Mouse (Mus musculus) inflammation-experienced regulatory T-cells, adult 6 months (primary cell): ENCODE results near the gene Prex1. TPM values are rescaled to one million over a fixed set of nuclear protein-coding genes. Genes with fewer than 3 reads are reported as not detected.

ENCODE experiments used
- ATAC-seq: one replicate; pipeline ENCODE4 v1.8.0; 2017
- polyA plus RNA-seq, 3 experiments: library from polyadenylated mRNA; unstranded; fragments of 100-300 nt; shearing (Covaris generic); gene quantifications; one replicate each; pipeline ENCODE4 v1.2.1; 2017

The Prex1 gene
- polyA plus RNA-seq, 3 experiments from 2014 or later, result 31.3 to 54.8 (median 31.8) TPM

DNA sequence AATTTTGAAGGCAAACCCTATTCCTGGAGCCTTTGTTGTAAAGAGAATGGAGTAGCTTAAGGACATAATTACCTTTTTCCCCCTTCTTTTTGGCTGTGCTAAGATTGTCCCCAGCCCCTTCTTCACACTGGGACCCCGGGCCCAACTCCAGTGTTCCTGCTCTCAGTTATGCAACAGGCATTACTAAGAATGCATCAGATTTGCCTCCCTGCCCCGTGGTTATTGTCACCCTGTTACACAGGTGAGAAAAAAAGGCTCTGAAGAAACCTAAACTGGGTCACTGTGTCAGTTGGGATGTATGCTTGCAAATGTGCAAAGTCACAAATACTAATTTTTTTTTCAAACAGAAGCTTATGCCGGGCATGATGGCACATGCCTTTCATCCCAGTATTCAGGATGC is 6.8 kb upstream of the Prex1 start:
- ATAC-seq, result no peak

- no peak for ATAC-seq
These were observed 6.3 kb upstream of the Prex1 start for GRCm38 (mm10) chr2:166719930-166720305.

DNA sequence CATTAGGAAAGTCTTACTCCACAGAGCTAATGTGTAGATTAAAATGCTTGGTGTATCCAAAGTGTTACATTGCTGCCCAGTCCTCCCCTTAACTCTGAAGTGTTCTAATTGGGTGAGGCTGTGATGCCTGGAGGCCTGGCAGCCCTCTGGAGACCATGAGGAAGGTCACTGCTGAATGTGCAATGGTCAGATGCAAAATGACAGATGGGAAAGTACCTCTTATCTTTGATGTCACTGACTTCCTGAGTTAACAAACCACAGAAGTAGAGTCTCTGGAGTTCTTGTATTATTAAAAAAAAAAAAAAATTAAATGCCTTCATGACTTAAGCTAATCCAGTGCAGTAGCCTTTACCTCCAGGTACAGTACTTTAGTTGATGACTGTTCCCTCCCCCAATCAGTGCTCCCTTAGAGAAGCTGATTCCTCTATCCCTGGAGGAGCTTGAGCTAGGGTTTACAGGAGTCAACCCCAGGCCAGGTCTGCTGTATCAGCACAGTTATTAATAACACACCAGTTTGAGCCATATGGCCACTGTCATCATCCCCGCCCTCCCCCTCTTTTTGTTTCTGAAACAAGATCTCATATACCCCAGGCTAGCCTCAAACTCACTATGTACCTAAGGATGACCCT is 5.8 kb upstream of the Prex1 start:
- ATAC-seq, result peak; percentile 76

GRCm38 (mm10) chr2:166716067-166716466 is 2.4 kb upstream of the Prex1 start:
- no peak for ATAC-seq

GRCm38 (mm10) chr2:166714427-166714699 is 731 bp upstream of the Prex1 start:
- ATAC-seq, result no peak

GRCm38 (mm10) chr2:166712801-166713689 is 587 bp downstream of the Prex1 start:
- peak; percentile 21 for ATAC-seq

- ATAC-seq, result no peak
These were observed 1.3 kb downstream of the Prex1 start for GRCm38 (mm10) chr2:166712310-166712709.

- ATAC-seq, result no peak
These were observed 1.9 kb downstream of the Prex1 start for GRCm38 (mm10) chr2:166711681-166712132.

DNA sequence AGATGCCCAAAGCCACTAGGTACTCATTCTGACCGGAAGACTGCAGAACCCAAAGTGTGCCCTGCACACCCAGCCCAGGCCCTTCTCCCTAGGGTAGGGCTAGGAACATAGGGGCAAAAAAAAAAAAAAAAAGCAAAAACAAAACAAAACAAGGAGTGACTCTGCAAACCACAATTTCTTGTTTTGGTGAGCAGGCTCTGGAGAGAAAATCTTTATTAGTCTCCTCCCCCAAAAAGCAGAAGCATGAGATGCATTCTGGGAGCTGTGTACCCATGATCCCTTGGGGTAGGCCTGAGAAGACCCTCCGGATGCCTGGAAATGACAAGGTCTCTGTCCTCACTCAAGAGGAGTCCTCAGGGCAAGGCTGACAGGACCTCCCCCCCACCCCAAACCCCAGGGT is 3.7 kb downstream of the Prex1 start:
- no peak for ATAC-seq

DNA sequence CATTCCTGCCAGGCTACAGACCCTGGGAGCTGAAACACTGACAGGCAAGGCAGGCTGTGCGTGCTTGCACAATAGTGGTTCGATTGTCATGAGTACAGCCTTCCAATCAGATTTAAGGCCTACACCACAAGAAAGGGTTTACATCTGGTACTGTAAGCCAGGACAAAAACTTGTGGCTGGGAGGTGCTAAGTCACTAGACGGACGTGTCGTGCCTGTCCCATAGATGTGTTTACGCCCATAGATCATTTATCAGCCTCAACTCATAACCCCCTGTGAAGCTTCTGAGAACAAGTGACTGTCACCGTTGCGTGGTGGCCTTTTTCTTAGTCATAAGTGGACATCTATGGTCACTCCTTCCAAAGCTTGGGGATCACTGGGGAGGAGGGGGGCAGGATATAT is 5.3 kb downstream of the Prex1 start:
- peak; percentile 70 for ATAC-seq

DNA sequence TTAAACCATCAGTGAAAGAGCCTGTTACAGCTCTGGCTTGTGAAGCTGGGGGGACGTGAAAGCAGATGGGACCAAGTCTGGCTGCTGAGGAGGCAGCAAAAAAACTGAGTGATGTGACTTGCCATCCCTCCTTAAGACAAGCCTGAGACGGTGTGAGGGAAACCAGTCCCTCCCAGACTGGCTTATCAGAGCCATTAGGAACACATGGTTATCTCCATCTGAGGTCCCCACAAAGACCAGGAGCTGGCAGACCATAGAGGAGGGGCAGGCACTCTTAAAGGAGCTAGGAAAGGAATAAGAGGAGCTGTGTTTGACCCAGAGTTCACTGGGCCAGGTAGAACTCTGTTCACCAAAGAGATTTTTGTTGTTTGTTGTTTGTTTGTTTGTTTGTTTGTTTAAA is 7.1 kb downstream of the Prex1 start:
- no peak for ATAC-seq

DNA sequence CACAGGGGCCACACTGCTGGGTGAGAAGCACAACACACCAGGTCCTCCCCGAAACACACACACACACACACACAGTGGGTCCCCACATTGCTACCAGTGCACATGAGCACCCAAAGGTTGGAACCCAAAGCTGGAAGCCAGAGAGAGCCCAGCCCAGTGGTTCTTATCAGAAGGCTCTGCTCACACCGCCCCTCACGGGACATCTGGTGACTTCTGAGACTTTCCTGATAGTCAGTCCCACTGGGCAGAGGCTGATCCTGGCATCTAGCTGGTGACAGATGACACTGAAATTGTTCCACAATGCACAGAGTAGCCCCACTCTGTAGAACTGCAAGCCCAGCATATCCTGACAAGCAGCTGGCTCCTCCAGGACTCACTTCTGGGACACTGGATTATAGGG is 10.1 kb downstream of the Prex1 start:
- no peak for ATAC-seq

- ATAC-seq, result peak; percentile 37
These were observed 11.6 kb downstream of the Prex1 start for GRCm38 (mm10) chr2:166702113-166702445.

DNA sequence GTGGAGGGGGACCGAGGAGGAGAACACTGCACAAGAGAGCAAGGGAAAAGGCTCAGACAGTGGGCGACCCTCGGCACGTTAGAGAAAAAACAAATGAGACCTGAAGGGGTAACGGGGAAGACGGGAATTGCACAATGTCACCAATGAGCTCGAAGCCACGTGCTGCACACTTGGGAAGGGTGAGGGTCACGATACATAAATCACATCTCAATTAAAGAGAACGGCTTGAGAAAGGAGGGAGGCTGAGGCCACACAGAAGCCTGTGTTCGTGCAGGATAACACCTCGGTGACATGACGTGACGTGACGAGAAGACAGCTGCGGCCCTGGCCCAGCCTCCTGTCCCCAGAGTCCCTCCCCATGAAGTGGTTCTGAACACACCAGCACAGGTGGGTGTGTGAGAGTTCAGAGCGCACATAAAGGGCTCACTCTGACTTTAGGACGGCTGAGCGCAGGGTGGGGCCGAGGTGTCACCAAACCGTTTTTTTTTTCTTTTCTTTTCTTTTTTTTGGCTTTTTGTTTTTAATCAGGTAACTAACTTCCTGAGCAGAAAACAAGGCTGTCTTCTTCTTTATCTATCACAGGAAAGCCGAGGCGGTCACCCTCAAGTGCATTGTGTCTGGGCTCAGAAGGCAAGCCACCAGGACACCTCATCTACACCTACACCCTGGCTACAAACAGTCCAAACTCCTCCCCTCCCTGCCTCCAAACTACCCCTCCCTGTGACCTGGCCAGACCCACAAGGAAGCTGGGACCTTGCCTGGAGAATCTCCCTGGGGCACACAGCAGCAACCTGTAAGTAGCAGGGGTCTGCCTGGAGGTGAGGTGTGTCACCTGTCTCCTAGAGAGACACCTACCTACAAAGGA is 12.2 kb downstream of the Prex1 start:
- peak; percentile 89 for ATAC-seq

DNA sequence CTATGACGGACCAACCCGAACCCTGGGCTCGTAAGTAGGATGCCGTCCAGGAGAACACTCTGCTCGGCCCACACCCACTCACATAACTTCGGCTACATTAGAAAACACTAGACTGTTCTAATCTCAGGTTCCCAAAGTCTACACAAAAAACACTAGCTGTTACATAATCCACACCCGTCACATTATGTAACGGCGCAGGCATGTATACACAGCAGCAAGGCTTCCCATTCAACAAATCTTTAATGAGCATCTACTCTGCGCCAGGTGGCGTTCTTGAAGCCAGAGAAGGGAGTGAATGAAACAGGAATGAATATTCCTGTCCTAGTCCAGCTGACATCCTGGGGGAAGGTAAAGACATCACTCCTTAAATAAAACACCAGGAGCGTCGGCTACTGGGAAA is 12.9 kb downstream of the Prex1 start:
- no peak for ATAC-seq

DNA sequence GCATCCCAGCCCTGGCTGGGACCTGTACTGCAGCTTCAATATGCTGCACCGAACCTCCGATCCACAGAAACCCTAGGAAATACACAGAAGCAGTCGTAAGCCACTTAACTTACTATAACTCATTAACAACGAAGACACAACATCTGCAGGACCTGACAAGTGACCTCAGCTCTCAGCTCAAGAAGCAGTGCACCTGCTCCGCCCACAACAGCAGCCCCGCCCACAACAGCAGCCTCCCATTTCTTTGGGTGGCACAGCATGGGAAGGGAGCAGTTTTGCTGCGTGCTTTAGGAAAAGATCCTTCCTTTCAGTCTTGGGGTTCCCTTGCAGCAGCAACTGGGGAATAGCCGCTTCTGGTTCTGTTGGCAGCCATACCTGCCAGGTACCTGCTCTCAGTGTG is 13.5 kb downstream of the Prex1 start:
- no peak for ATAC-seq

DNA sequence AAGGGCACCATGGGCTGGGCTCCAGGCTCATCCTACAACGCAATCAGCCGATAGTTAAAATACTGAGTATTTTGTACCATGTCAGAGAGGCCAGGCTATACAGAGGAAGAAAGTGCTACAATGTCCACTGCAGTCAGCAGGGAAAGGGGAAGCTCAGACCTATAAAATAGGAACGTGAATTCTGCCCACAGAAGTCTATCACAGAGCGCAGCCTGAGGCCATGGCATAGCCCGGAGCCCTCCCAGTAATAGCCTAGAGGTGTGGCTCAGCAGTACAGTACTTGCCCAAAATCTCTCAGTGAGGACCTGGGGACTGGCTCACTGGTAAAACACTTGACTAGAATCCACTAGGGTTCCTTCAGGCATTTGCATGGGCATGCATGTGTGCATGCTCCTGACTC is 14.1 kb downstream of the Prex1 start:
- ATAC-seq, result no peak

- no peak for ATAC-seq
These were observed 19.0 kb downstream of the Prex1 start for GRCm38 (mm10) chr2:166694616-166695015.

- ATAC-seq, result peak; percentile 83
These were observed 20.2 kb downstream of the Prex1 start for GRCm38 (mm10) chr2:166693394-166693793.

GRCm38 (mm10) chr2:166691602-166692509 is 21.8 kb downstream of the Prex1 start:
- ATAC-seq, result no peak

DNA sequence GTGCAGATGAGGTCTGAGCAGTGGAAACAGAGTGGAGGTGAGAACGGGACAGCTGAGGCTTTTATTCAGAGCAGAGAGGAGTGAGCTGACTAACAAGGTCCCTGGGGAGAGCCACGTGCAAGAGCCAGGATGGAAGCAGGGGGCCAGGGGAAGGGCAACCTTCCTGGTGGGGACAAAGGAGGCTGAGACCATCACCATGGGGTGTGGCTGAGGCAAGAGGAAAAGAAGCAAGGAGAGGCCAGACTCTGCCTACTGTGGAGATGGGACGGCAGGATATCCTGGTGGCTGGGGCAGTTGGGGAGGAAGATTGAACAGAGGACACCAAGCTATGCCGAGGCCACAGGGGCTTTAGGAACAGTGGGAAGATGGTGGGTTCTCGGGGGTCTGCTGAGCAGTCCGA is 26.7 kb downstream of the Prex1 start:
- ATAC-seq, result no peak

- no peak for ATAC-seq
These were observed 27.8 kb downstream of the Prex1 start for GRCm38 (mm10) chr2:166685824-166686223.
